ENCODE assay signal across 8 mouse cellular contexts in the genomic region with DNA sequence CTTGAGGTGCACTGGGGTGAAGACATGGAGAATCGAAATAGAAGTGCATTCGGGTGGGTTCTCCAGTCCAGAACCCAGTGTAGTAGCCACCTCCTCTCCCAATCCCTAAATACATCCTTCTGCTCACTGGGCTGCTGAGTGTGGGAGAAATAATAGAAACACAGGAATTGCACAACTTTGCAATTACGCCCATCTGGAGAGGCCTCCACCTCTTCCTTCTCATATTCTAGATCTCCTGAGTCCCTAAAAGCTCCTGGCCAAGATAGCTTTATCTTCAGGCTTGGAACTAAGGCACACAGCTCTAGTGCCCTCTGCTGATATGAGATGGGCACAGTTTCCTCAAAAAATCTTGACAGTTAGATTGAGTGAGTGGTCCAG. TPM values are rescaled to one million over a fixed set of nuclear protein-coding genes. Genes with fewer than 3 reads are reported as not detected.
A peak's percentile ranks its signal among the peaks of the same experiment; 100 is the strongest.
DNase-seq lines count a peak whose midpoint lies in the region; ATAC-seq and TF ChIP-seq lines count a peak whose summit lies in the region.

No protein-coding gene starts in this region.

- no peaks in the 10 kb centered on the region for H3K9me3 ChIP-seq in forebrain, embryonic 15.5 days

- H3K79me2 ChIP-seq in myocyte (ENCODE audit: control insufficient read depth, insufficient read depth) = peaks cover 40% of the 10 kb centered on the region

- H3K27ac ChIP-seq in forebrain, embryonic 15.5 days (replicated peaks) = peak overlapping the region; percentile 76; the same call in 1 of the 2 replicates

- no peak overlapping the region for H3K9ac ChIP-seq in forebrain, embryonic 15.5 days (replicated peaks)

- no peaks in the 10 kb centered on the region for H3K36me3 ChIP-seq in forebrain, embryonic 15.5 days
- no peaks in the 10 kb centered on the region for H3K36me3 ChIP-seq in myocyte (ENCODE audit: control insufficient read depth, insufficient read depth)

- H3K4me1 ChIP-seq in forebrain, embryonic 15.5 days = peaks cover 44% of the 10 kb centered on the region

- no peak for ATAC-seq in forebrain, embryonic 15.5 days (replicated peaks)

- H3K4me2 ChIP-seq in forebrain, embryonic 15.5 days (replicated peaks) = peak overlapping the region; percentile 66
- peak overlapping the region; percentile 87 for H3K4me2 ChIP-seq in myocyte (ENCODE audit: low read depth)

- no peak overlapping the region for H3K4me3 ChIP-seq in forebrain, embryonic 15.5 days
- H3K4me3 ChIP-seq in myocyte = peak overlapping the region; percentile 86

- TF ChIP-seq POLR2A in myocyte (IDR thresholded peaks at IDR 0.05; ENCODE audit: insufficient read length, low read depth) = no peak

- 60% methylated on average over 3 of the region's 3 CpGs for WGBS in forebrain, embryonic 15.5 days

- H3K27me3 ChIP-seq in forebrain, embryonic 15.5 days = 0 out of 2 replicates have a peak, but pooled peaks cover 4% of the 10 kb centered on the region
- peaks cover 4% of the 10 kb centered on the region for H3K27me3 ChIP-seq in myocyte (ENCODE audit: control insufficient read depth, insufficient read depth, insufficient read length)

- peak; percentile 63 to 72 for DNase-seq in cerebellum, postnatal 10 days
- DNase-seq in cerebellum, adult 18-20 months = no peak
- peak; percentile 68 for DNase-seq in ES-CJ7 (ENCODE audit: low read depth, low spot score)
- peak; percentile 54 for DNase-seq in kidney, postnatal 10 days
- no peak for DNase-seq in spleen, postnatal 36 days (ENCODE audit: low spot score in 2 of 2)
- DNase-seq in cerebellum, adult 11 months = no peak

- no peak overlapping the region for H3ac ChIP-seq in myocyte (ENCODE audit: control insufficient read depth, insufficient read length)

TF ChIP-seq in myocyte, 11 proteins besides CTCF, POLR2A, EP300 and RAD21:
- TF ChIP-seq POLR2AphosphoS2 (IDR thresholded peaks at IDR 0.05; ENCODE audit: insufficient read length, low read depth) = no peak
- no peak for TF ChIP-seq SRF (IDR thresholded peaks at IDR 0.05; ENCODE audit: control insufficient read depth, insufficient read length, low read depth)
- no peak for TF ChIP-seq TCF12 (IDR thresholded peaks at IDR 0.05; ENCODE audit: insufficient read depth, poor library complexity, severe bottlenecking)
- TF ChIP-seq MYOD1 (IDR thresholded peaks at IDR 0.05; ENCODE audit: control insufficient read depth in 1 of 3, insufficient read length in 2 of 3, low read depth in 2 of 3) = no peak
- no peak for TF ChIP-seq REST (IDR thresholded peaks at IDR 0.05; ENCODE audit: insufficient read depth, insufficient read length)
- TF ChIP-seq CEBPB (IDR thresholded peaks at IDR 0.05; ENCODE audit: insufficient read depth, poor library complexity, severe bottlenecking) = peak; percentile 74

RNA-seq across cellular contexts. Expression of gene Kirrel, which starts 0.9 kb away (rescaled TPM):
- 5.0 and 5.7 TPM in 2 replicates for polyA plus RNA-seq in forebrain, embryonic 15.5 days (2015; fragmentation: Nextera tagmentation; extraction: Ambion mirVana)
- polyA plus RNA-seq in myocyte (2012; fragmentation: generic; extraction: Trizol) = 20.7 TPM

Comparison
In these comparisons a context has a peak if more than half of its experiments do, and no peak if none do; other contexts are left out.
1. DNase-seq: peak in cerebellum, postnatal 10 days (2 of 2), ES-CJ7 (single experiment) and kidney, postnatal 10 days (single experiment); none in cerebellum, adult 18-20 months (0 of 2), spleen, postnatal 36 days (0 of 2) and cerebellum, adult 11 months (single experiment).